Mouse (Mus musculus) C2C12 (cell line): ENCODE results near the gene Slc25a17.

Source experiments
- CEBPB ChIP-seq: IDR thresholded peaks from one replicate; pipeline ENCODE4 v1.6.1; 2011; ENCODE audit warnings: low read depth, mild to moderate bottlenecking, control low read depth, moderate library complexity
- CTCF ChIP-seq: IDR thresholded peaks from one replicate; pipeline ENCODE4 v1.5.1; 2011; ENCODE audit not compliant: control insufficient read depth, insufficient read depth, insufficient read length
- MAX ChIP-seq: IDR thresholded peaks from one replicate; pipeline ENCODE4 v1.6.1; 2011; ENCODE audit warnings: mild to moderate bottlenecking, control low read depth
- MYOG ChIP-seq: IDR thresholded peaks from one replicate; pipeline ENCODE4 v1.6.1; 2011; ENCODE audit not compliant: control insufficient read depth, insufficient read length; ENCODE audit errors: extremely low read depth
- USF1 ChIP-seq: IDR thresholded peaks from one replicate; pipeline ENCODE4 v1.6.1; 2011; ENCODE audit warnings: low read depth, mild to moderate bottlenecking, control low read depth, moderate library complexity

GRCm38 (mm10) chr15:81284121-81284734 is 76.4 kb downstream of the Slc25a17 start:
- TF ChIP-seq MAX (no peak), MYOG (no peak), CTCF (no peak), USF1 (no peak), CEBPB (no peak)
